Mouse (Mus musculus) heart, embryonic 11.5 days (tissue): Measurements from ENCODE around the gene Osbpl10. TPM values are rescaled to one million over a fixed set of nuclear protein-coding genes. Genes with fewer than 3 reads are reported as not detected.

Source experiments
- ATAC-seq: fragments of 200-750 bp; cut with Nextera tagmentation; replicated peaks from 2 replicates; pipeline ENCODE4 v1.8.0; 2017; ENCODE audit warnings: moderate library complexity; ENCODE audit not compliant: insufficient number of reproducible peaks, low FRiP score, low TSS enrichment
- H3K27ac ChIP-seq: fragments of 300-500 bp; sonication (generic); 2 replicates; pipeline ENCODE4 v1.5.1; 2014; ENCODE audit warnings: mild to moderate bottlenecking, low read depth, low read length
- H3K27me3 ChIP-seq: fragments of 300-500 bp; sonication (generic); 2 replicates; pipeline ENCODE4 v1.6.1; 2014; ENCODE audit warnings: mild to moderate bottlenecking, low read length, mixed read lengths; ENCODE audit not compliant: control insufficient read depth, insufficient read depth
- H3K36me3 ChIP-seq: fragments of 300-500 bp; sonication (generic); 2 replicates; pipeline ENCODE4 v1.6.1; 2014; ENCODE audit warnings: mild to moderate bottlenecking, low read length, moderate library complexity, mixed read lengths; ENCODE audit not compliant: control insufficient read depth, insufficient read depth
- H3K4me1 ChIP-seq: fragments of 300-500 bp; sonication (generic); 2 replicates; pipeline ENCODE4 v1.6.1; 2014; ENCODE audit warnings: low read length; ENCODE audit not compliant: control insufficient read depth, insufficient read depth
- H3K4me2 ChIP-seq: fragments of 300-500 bp; sonication (generic); 2 replicates; pipeline ENCODE4 v1.6.1; 2014; ENCODE audit warnings: mild to moderate bottlenecking, moderate library complexity
- H3K4me3 ChIP-seq: fragments of 300-500 bp; sonication (generic); 2 replicates; pipeline ENCODE4 v1.5.1; 2014; ENCODE audit warnings: low read depth, low read length
- H3K9ac ChIP-seq: fragments of 300-500 bp; sonication (generic); 2 replicates; pipeline ENCODE4 v1.6.1; 2014; ENCODE audit warnings: mild to moderate bottlenecking, low read depth, low read length, moderate library complexity
- H3K9me3 ChIP-seq: fragments of 300-500 bp; sonication (generic); replicated peaks from 2 replicates; pipeline ENCODE4 v1.6.1; 2016; ENCODE audit warnings: low read length; ENCODE audit not compliant: control insufficient read depth
- WGBS: fragments of 180-500 bp; shearing (Covaris S2); extraction: QIAGEN DNeasy Blood & Tissue Kit; methylation state at CpG from one replicate; pipeline ENCODE4 v1.1.7; 2014; ENCODE audit not compliant: insufficient replicate concordance; 5-methylcytosine and 5-hydroxymethylcytosine counted together
- polyA plus RNA-seq: library from polyadenylated mRNA; unstranded; fragments of >200 nt; fragmentation: Nextera tagmentation; extraction: Ambion mirVana; gene quantifications from 2 replicates; pipeline ENCODE4 v1.2.1, GENCODE M21; 2014

Gene Osbpl10
- polyA plus RNA-seq, 1 experiment from 2014 or later = 1.6 TPM

GRCm38 (mm10) chr9:115097340-115097739 is 119.0 kb downstream of the Osbpl10 start:
- no peak overlapping the region for H3K4me2 ChIP-seq
- WGBS = 76% methylated on average over 4 of the region's 4 CpGs
- no peaks in the 10 kb centered on the region for H3K4me1 ChIP-seq
- H3K27ac ChIP-seq = no peak overlapping the region
- no peak overlapping the region for H3K9ac ChIP-seq
- ATAC-seq = no peak
- no peaks in the 10 kb centered on the region for H3K27me3 ChIP-seq
- 0 out of 2 replicates have a peak, but pooled peaks cover 3% of the 10 kb centered on the region for H3K36me3 ChIP-seq
- no peak overlapping the region for H3K4me3 ChIP-seq
- H3K9me3 ChIP-seq = no peaks in the 10 kb centered on the region

GRCm38 (mm10) chr9:115100181-115100915 is 122.0 kb downstream of the Osbpl10 start:
- WGBS = 81% methylated on average over 15 of the region's 15 CpGs

GRCm38 (mm10) chr9:115107430-115107829 is 129.1 kb downstream of the Osbpl10 start:
- Histone ChIP-seq H3K27me3 (no peaks in the 10 kb centered on the region), H3K4me3 (no peak overlapping the region), H3K4me1 (no peaks in the 10 kb centered on the region), H3K36me3 (no peaks in the 10 kb centered on the region), H3K9ac (no peak overlapping the region), H3K27ac (no peak overlapping the region), H3K4me2 (no peak overlapping the region), H3K9me3 (no peaks in the 10 kb centered on the region)
- 82% methylated on average over 7 of the region's 7 CpGs for WGBS
- ATAC-seq = no peak

More at GRCm38 (mm10) chr9:115100181-115100915, 122.0 kb downstream of the Osbpl10 start:
- H3K4me3 ChIP-seq = no peak overlapping the region
- H3K36me3 ChIP-seq = no peaks in the 10 kb centered on the region
- ATAC-seq = no peak
- no peak overlapping the region for H3K27ac ChIP-seq
- H3K4me1 ChIP-seq = no peaks in the 10 kb centered on the region
- no peak overlapping the region for H3K9ac ChIP-seq
- no peaks in the 10 kb centered on the region for H3K27me3 ChIP-seq
- no peak overlapping the region for H3K4me2 ChIP-seq
- H3K9me3 ChIP-seq = no peaks in the 10 kb centered on the region

- H3K4me3 ChIP-seq = no peak overlapping the region
- WGBS = 54% methylated on average over 3 of the region's 3 CpGs
- no peaks in the 10 kb centered on the region for H3K4me1 ChIP-seq
- H3K4me2 ChIP-seq = no peak overlapping the region
- no peaks in the 10 kb centered on the region for H3K27me3 ChIP-seq
- H3K36me3 ChIP-seq = no peaks in the 10 kb centered on the region
- ATAC-seq = no peak
- H3K27ac ChIP-seq = no peak overlapping the region
- H3K9ac ChIP-seq = no peak overlapping the region
- H3K9me3 ChIP-seq = no peaks in the 10 kb centered on the region
Observed at GRCm38 (mm10) chr9:115110655-115111054, 132.3 kb downstream of the Osbpl10 start.

GRCm38 (mm10) chr9:115117314-115117713 is 138.9 kb downstream of the Osbpl10 start:
- H3K27me3 ChIP-seq = no peaks in the 10 kb centered on the region
- H3K4me1 ChIP-seq = peaks cover 9% of the 10 kb centered on the region
- H3K9ac ChIP-seq = no peak overlapping the region
- no peak for ATAC-seq
- no peak overlapping the region for H3K27ac ChIP-seq
- no peak overlapping the region for H3K4me2 ChIP-seq
- no peaks in the 10 kb centered on the region for H3K9me3 ChIP-seq
- no peaks in the 10 kb centered on the region for H3K36me3 ChIP-seq
- no peak overlapping the region for H3K4me3 ChIP-seq
- 72% methylated on average over 10 of the region's 10 CpGs for WGBS

- Histone ChIP-seq H3K4me2 (no peak overlapping the region), H3K4me1 (peaks cover 9% of the 10 kb centered on the region), H3K36me3 (no peaks in the 10 kb centered on the region), H3K9me3 (no peaks in the 10 kb centered on the region), H3K4me3 (no peak overlapping the region), H3K9ac (no peak overlapping the region), H3K27ac (no peak overlapping the region), H3K27me3 (no peaks in the 10 kb centered on the region)
- ATAC-seq = no peak
- WGBS = 87% methylated on average over 5 of the region's 5 CpGs
Observed at GRCm38 (mm10) chr9:115120276-115120675, 141.9 kb downstream of the Osbpl10 start.

GRCm38 (mm10) chr9:115120678-115121224 is 142.4 kb downstream of the Osbpl10 start:
- no peak for ATAC-seq
- H3K4me1 ChIP-seq = peaks cover 9% of the 10 kb centered on the region
- H3K4me2 ChIP-seq = no peak overlapping the region
- no peaks in the 10 kb centered on the region for H3K27me3 ChIP-seq
- no peaks in the 10 kb centered on the region for H3K9me3 ChIP-seq
- H3K9ac ChIP-seq = no peak overlapping the region
- WGBS = 51% methylated on average over 17 of the region's 17 CpGs
- H3K4me3 ChIP-seq = no peak overlapping the region
- H3K27ac ChIP-seq = no peak overlapping the region; the same call in 1 of the 2 replicates
- H3K36me3 ChIP-seq = no peaks in the 10 kb centered on the region

GRCm38 (mm10) chr9:115127342-115127741 is 149.0 kb downstream of the Osbpl10 start:
- Histone ChIP-seq H3K27me3 (no peaks in the 10 kb centered on the region), H3K4me2 (no peak overlapping the region), H3K36me3 (no peaks in the 10 kb centered on the region; the same call in 1 of the 2 replicates), H3K9me3 (no peaks in the 10 kb centered on the region), H3K4me1 (no peaks in the 10 kb centered on the region), H3K4me3 (no peak overlapping the region), H3K27ac (no peak overlapping the region), H3K9ac (no peak overlapping the region)
- WGBS = 66% methylated on average over 10 of the region's 10 CpGs
- no peak for ATAC-seq

- H3K36me3 ChIP-seq = no peaks in the 10 kb centered on the region
- H3K27ac ChIP-seq = no peak overlapping the region
- no peak overlapping the region for H3K9ac ChIP-seq
- H3K4me3 ChIP-seq = no peak overlapping the region
- no peaks in the 10 kb centered on the region for H3K27me3 ChIP-seq
- no peak overlapping the region for H3K4me2 ChIP-seq
- no peaks in the 10 kb centered on the region for H3K4me1 ChIP-seq
- 68% methylated on average over 2 of the region's 2 CpGs for WGBS
- no peaks in the 10 kb centered on the region for H3K9me3 ChIP-seq
- ATAC-seq = no peak
Observed at GRCm38 (mm10) chr9:115133926-115134325, 155.6 kb downstream of the Osbpl10 start.
